Mouse (Mus musculus): ENCODE measurements around the gene Atp8a1.

Gene Atp8a1

GRCm38 (mm10) chr5:67847253-67848165 is at the start of gene Atp8a1:
Gene Atp8a1, minus strand, starts transcription at chr5:67847434.
- peak; percentile 98 for DNase-seq

DNA sequence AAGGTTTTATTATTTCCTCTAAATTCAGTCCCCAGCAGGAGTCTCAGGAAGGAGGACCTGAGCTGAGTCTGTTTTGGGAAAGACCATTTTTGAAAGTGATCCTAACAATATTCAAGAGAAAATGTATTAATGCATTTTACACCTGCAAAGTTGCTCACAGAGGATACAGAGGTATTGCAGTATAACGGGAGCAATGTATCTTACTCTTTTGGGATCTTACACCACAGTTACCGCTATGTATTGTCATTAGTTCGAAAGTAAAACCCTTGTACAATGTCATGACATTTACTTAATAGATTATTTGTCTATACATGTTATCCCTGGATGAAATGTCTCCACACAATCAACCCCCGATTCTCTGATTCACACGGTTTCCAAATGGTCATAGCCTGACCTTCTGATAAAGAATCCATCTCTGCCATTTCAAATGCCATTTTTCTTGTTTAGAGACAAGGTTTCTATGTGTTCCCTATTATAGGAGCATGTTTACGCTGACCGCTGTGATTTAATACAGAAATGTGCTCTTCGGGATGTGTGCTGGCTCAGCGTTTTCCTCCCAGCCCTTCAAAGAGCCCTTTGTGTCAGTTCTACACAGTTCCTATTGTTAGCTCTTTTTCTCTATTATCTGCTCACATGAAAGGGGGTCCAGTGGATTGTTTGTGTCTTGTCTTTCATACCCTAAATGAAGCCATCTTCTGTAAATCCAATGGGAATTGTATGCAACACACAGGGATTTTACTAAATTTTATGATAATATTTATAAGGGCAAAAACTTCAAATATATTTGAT is 37.4 kb upstream of the Atp8a1 start:
- DNase-seq, result no peak

DNA sequence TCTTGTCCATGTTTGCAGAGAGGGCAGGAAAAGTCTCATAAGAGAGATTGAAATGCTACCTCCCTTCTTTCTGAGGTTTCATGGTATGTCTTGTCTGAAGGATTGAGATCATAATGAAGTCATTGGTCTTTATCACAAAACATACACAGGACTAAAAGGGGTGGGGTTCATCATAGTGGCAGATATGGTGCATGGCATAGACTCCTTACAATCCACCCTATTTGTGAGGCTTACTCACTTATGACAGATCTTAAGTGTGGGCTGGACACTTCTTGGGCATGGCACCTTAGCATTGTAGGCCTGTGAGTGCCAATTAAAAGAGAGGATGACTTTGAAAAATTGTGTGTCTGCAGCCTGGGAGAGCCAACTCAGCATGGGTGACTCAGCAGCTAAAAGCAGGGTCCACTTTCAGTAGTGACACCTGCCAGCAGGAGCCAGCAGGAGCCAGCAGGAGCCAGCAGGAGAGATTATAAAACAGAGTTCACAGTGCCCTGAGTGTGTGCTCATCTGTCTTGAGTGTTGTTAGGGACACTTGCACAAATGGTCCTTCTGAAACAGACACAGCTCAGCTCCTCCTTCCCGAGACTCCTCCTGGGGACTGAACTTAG is 36.4 kb upstream of the Atp8a1 start:
- DNase-seq, result no peak

DNA sequence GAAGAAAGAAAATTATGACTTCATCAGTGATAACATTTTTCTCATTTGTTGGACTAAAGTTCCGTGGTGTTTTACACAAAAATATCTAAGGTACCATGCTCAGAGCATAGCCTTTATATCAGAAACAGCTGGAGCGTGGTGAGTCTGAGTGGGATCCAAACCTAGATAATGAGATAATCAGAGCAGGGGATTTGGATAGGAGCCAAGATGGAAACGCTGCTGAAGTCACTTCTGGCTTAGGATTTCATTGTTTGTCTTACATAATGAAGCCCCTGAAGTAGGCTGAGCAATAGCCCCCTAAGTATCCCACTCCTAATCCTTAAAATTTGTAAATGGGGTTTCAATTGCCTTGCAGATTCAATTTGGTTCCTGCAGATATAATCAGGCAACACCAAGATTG is 24.2 kb upstream of the Atp8a1 start:
- DNase-seq, result no peak

- DNase-seq, result no peak
Observed at GRCm38 (mm10) chr5:67866221-67866620, 19.0 kb upstream of the Atp8a1 start.

GRCm38 (mm10) chr5:67865670-67866069 is 18.4 kb upstream of the Atp8a1 start:
- no peak for DNase-seq

GRCm38 (mm10) chr5:67864508-67865060 is 17.4 kb upstream of the Atp8a1 start:
- DNase-seq, result no peak

DNA sequence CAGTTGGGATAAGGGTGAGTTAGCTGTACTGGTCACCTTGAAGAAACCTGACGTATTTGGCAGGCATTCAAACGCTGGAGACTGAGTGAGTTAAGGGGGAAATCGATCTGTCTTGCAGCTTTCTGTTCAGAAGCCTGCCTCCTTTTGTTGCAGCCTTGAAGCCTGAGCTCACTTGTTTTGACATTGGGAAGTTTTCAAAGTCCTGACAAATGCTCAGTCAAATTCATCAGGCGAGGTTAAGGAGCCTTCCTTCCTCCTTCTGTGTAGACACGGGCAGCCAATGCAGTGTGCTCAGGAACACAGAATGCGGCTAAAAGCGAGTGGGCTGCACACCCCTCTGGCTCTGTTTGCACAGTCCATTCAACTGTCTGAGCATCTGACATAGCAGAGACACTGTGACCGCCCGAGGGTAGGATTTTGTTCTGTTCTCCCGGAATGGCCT is 16.7 kb upstream of the Atp8a1 start:
- no peak for DNase-seq

DNA sequence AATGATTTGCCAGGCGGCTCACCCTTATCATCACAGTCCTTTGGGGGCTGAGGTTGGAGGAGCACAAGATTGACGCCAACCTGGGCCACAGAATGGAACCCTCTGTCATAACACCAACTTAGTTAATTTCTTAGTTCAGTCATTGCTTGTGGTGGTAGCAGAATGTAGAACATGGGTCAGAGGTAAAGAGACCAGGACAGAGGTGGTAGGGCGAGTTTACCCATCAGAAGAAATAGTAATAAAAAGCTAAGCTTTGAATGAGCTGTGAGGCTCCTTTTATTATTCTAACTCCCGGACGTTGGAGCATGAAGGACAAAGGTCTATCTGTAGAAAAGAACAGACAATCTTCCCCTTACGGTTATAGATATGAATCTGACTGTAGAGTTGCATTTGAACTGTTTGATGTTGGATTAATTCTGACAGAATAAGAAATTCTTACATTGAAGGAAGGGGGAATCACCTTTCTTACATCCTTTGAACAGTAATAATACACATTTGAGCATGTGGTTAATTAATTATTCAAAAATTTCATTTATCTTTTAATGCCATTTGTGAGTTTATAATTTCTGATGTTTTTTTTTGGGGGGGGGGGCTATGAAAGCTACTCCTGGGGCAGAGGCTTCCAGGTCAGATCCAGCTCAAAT is 7.9 kb upstream of the Atp8a1 start:
- DNase-seq, result no peak

DNA sequence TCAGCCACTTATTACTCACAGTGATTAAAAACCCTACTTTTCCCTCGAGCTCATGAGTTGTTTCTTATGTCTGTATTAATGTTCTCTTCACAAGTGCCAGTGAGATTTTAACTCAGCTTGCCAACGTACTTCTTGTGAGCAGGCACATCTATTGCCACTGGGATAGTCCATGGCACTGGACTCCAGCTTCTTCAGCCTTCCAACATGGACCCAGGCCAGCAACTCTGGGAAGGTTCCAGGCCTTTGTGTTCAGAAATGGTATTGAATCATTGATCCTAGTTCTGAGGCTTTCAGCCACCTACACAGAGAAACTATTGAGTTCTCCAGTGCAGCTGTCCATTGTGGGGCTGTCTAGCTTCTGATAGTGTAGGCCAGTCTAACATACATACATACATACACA is 5.6 kb upstream of the Atp8a1 start:
- DNase-seq, result no peak

- DNase-seq, result no peak
Observed at GRCm38 (mm10) chr5:67849411-67849810, 2.2 kb upstream of the Atp8a1 start.

DNA sequence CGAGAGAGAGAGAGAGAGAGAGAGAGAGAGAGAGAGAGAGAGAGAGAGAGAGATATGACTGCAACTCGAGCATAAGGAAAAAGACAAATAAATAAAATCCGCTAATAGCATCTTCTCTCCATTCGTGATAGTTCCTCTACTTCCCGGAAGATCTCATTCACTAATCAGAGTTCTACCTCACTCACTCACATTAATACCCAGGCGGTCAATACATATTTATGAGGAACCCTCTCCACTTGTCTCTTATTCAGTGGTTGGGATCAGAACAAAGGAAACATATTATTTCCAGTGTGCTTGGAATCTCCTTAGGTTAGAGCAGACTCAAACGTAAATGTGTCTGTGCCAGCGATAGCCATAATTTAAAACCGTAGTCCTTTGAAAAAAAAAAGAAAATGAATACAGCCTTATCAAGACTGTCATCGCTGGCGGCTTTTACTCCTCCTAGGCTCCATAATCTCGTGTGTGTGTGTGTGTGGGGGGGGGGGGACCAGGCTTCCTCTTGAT is 1.3 kb upstream of the Atp8a1 start:
- DNase-seq, result no peak

DNA sequence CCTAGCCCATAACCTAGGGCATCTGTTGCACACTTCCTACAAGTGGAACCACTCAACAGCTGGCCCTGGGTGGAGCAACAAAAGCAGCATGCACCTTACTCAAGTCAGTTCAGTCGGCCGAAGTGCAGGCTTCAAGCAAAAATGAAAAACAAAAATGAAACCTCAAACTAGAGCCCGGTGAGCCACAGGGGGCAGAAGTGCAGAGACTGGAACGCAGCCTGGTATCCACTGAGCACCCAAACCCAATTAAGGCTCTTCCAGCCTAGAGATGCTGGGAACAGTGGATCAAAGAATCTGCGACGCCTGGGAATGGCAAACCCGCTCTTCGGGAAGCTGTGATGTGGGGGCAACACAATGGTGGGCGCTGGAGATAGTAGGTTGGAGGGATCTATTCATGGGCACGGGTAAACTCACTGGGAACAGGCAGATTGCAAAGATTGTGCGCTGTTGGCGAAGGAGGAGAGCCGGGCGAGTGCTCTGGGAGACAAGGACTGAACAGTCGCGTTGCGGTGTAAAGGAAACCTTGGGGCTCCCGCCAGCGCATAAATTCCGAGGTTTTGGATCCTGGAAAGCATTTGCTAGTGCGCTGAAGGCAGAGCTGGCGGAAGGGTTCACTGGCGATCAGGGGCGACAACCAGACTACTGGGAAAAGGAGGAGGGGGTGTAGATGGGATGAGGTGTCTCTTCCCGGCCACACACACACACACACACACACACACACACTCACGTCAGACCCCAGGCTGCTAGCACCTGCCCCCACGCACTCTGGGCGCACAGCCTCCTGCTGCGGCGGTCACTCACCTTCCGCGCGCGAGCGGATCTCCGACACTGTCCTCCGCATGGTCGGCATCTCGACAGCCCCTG is 641 bp downstream of the Atp8a1 start:
- peak; percentile 24 to 48 for DNase-seq

GRCm38 (mm10) chr5:67845190-67845691 is 2.0 kb downstream of the Atp8a1 start:
- DNase-seq, result no peak

DNA sequence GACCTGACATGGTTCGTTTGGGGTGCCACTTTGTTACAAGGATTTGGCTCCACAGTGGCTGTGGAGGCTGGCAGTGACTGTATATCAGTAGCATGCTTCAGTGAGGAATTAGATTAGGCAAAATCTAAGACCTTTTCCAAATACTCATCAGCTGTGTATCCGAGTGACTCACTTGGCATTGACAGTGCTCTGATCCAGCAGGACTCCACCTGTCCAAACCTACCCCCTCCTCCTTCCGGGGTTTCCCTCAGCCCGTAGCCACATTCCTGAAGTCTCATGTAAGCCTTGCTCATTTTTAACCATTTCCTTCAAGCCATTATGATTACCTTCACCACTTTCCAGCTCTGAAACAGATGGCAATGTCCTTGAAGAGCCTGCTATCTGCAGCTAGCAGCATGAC is 3.2 kb downstream of the Atp8a1 start:
- no peak for DNase-seq

GRCm38 (mm10) chr5:67842306-67842705 is 4.9 kb downstream of the Atp8a1 start:
- DNase-seq, result no peak

DNA sequence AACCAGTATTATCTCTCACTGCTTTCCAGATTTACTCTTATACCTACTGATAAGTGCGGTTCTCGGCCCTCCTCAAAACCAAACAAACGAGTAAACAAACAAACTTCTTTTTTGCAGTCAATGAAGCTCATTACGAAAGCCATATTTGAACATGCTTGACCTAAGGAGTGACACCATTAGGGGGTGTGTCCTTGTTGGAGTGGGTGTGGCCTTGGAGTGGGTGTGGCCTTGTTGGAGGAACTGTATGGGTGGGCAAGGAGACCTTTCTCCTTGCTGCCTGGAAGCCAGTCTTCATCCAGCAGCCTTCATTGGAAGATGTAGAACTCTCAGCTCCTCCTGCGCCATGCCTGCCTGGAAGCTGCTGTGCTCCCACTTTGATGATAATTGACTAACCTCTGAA is 13.4 kb downstream of the Atp8a1 start:
- no peak for DNase-seq

DNA sequence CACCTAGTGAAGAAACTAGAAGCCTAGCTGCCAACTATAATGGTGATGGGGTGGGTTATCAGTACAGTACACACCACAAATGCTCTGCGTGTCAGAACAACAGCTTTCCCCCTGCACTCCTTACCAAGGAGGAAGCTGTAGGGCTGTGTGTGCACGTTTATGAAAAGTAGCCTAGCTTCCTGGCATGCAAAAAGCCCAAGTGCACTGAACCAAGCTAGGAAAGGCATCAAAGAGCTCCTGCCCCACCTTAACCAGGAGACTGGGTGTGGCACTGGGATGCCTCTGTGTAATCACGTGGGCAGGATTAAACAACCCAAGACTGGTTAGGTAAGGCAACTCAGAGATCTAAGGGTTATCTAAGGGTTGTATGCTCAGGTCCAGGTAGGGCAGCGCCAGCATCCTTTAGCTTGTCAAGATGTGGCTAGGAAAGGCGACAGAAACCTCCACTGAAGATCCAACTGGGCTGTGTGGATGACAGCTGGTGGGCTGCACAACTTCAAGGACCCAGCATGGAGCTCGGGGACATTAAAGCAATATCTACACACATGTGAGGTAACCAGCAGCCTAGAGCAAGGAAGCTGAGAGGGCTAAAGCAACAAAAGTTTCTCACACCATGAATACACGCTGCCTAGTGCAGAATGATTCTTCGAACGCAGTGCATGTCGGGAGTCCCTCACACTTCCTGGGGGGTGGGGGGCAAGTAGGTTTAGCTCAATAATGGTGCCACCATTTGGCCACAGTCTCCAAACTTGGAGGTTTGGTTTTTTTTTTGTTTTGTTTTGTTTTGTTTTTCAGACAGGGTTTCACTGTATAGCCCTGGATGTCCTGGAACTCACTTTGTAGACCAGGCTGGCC is 15.7 kb downstream of the Atp8a1 start:
- no peak for DNase-seq

- DNase-seq, result no peak
Observed at GRCm38 (mm10) chr5:67828356-67828755, 18.9 kb downstream of the Atp8a1 start.

GRCm38 (mm10) chr5:67826935-67827334 is 20.3 kb downstream of the Atp8a1 start:
- DNase-seq, result no peak
